Mouse (Mus musculus) cortical plate, adult 2 months (tissue): ENCODE results near the gene Cdkl4. TPM values are rescaled to one million over a fixed set of nuclear protein-coding genes. Genes with fewer than 3 reads are reported as not detected.
"Not testable (repeated sequence)": the region's sequence is repeated elsewhere in the genome, so short reads cannot be mapped to it uniquely, and the experiment has no call there.

Experiments used
- H3K27ac ChIP-seq: fragments of 200-500 bp; 2 replicates; pipeline ENCODE4 v1.5.1; 2012; ENCODE audit warnings: low read length, control low read depth, inconsistent platforms; ENCODE audit not compliant: insufficient read depth
- H3K4me1 ChIP-seq: fragments of 200-500 bp; 2 replicates; pipeline ENCODE4 v1.6.1; 2011; ENCODE audit warnings: low read length; ENCODE audit not compliant: control insufficient read depth, insufficient read depth
- H3K4me3 ChIP-seq: fragments of 200-500 bp; 2 replicates; pipeline ENCODE4 v1.5.1; 2011; ENCODE audit warnings: mild to moderate bottlenecking, low read length, control low read depth; ENCODE audit not compliant: insufficient read depth
- CTCF ChIP-seq: fragments of 200-500 bp; IDR thresholded peaks from 2 replicates; pipeline ENCODE4 v1.5.1; 2011; ENCODE audit warnings: mild to moderate bottlenecking, control low read depth, low read length; ENCODE audit not compliant: insufficient read depth; ENCODE audit errors: extremely low read depth
- POLR2A ChIP-seq: fragments of 200-500 bp; IDR thresholded peaks from 2 replicates; pipeline ENCODE4 v1.6.1; 2011; ENCODE audit warnings: mild to moderate bottlenecking, low read length, control low read depth; ENCODE audit not compliant: insufficient read depth; ENCODE audit errors: extremely low read depth
- polyA plus RNA-seq: library from polyadenylated mRNA; depleted of rRNA; stranded (reverse); fragments of >200 nt; gene quantifications from 2 replicates; pipeline ENCODE4 v1.2.3, GENCODE M21; 2012

Cdkl4 gene
- polyA plus RNA-seq, 1 experiment: 14.0 TPM

DNA sequence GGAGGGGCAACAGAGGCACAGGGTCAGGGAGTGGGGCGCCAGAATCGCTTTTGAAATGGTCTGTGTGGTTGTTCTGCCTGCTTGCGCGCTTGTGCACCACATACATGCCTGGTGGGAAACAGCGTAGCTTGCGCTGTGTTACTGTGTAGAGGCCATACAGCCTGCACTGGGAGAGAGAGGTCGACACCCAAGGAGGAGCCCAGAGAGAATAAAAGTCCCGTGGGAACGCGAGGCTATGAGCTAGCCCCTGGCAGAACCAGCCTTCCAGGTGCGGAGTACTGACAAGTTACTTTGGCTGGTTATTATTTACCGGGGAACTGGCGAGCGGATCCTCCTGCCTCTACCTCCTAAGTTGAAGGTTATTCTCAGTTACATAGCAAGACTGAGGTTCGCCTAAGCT is 26.6 kb downstream of the Cdkl4 start:
- no peak for TF ChIP-seq POLR2A
- TF ChIP-seq CTCF: no peak
- no peak overlapping the region for H3K4me3 ChIP-seq
- no peak overlapping the region for H3K27ac ChIP-seq
- H3K4me1 ChIP-seq: peaks cover 1% of the 10 kb centered on the region; the same call in 1 of the 2 replicates

- Histone ChIP-seq H3K4me1 (no peaks in the 10 kb centered on the region), H3K4me3 (no peak overlapping the region), H3K27ac (no peak overlapping the region)
- TF ChIP-seq CTCF (no peak), POLR2A (no peak)
Observed at GRCm38 (mm10) chr17:80546846-80547245, 30.8 kb downstream of the Cdkl4 start.

DNA sequence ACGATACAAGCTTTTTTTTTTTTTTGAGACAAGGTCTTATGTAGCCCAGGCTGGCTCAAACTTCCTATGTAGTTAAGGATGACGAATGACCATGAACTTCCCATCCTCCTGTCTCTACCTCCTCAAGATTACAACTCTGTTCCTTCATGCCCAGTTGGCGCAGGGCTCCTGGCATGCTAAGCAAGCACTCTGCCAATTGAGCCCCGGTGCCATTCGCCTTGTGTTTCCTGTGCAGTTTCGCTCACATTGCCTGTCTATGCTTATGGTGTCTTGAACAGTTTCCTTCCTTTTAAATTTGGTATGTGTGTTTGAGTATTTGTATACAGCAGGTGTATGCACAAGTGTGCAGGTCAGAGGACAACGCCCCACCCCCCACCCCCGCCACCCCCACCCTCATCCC is 31.4 kb downstream of the Cdkl4 start:
- TF ChIP-seq CTCF (no peak), POLR2A (no peak)
- H3K4me1 ChIP-seq: no peaks in the 10 kb centered on the region
- H3K4me3 ChIP-seq: no peak overlapping the region
- H3K27ac ChIP-seq: no peak overlapping the region

DNA sequence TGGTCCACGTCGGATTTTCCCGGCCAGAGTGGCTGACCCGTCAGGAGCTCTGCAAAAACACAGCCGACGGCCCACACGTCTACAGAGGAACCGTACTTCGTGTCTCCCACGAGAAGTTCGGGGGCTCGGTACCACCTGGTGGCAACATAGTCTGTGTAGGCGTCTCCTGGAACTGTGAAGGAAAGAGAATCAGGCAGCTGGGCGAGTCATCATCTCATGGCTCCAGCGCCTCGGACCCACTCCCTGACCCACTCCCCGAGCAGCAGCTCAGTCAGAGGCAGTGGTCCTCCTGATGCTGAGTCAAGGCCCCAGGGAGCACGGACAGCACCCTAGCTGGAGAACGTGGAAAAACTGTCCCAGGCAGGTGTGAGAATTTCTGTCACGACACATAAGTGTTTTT is 34.0 kb downstream of the Cdkl4 start:
- no peak for TF ChIP-seq CTCF
- TF ChIP-seq POLR2A: no peak
- Histone ChIP-seq H3K4me1 (no peaks in the 10 kb centered on the region), H3K27ac (no peak overlapping the region), H3K4me3 (no peak overlapping the region)

DNA sequence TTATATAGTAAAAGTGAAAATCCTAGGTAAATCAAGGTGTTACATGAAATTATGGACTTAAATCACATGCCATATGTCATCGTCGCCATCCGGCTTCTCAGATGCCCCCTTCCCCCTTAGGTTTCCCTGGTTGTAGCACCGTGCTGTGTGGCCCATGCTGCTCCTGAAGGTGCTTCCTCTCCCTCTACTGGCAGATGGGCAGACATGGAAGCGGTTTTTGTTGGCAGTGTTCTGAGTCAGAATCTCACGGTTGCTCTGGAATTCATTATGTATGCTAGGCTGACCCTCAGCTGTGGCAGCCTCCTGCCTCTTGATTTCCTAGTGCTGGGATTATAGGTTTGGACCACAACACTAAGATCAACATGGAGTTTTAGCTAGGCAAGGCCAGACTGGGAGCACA is 40.5 kb downstream of the Cdkl4 start:
- TF ChIP-seq CTCF (no peak), POLR2A (no peak)
- Histone ChIP-seq H3K4me3 (no peak overlapping the region), H3K27ac (no peak overlapping the region), H3K4me1 (no peaks in the 10 kb centered on the region)

DNA sequence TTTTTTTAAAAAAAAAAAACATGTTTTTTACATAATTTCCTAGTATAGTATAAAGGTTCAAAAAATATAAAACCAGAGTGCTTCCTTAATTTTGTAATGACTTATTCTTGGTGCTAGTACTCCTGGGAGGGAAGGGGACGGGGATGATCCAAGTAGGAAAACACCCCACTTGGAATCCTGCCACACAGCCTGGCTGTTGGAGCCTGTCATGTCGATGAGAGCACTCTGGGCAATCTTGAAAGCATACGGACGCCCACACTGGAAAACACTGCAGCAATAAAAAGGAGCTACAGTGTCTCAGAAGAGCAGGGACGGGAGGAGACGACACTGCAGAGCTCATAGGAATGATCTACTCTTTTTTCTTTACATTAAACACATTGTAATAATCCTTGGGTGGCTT is 42.0 kb downstream of the Cdkl4 start:
- H3K4me1 ChIP-seq: no peaks in the 10 kb centered on the region
- H3K27ac ChIP-seq: no peak overlapping the region
- TF ChIP-seq POLR2A: no peak
- no peak for TF ChIP-seq CTCF
- H3K4me3 ChIP-seq: no peak overlapping the region

GRCm38 (mm10) chr17:80531351-80531750 is 46.3 kb downstream of the Cdkl4 start:
- H3K4me3 ChIP-seq, H3K4me1 ChIP-seq: not testable (repeated sequence)

DNA sequence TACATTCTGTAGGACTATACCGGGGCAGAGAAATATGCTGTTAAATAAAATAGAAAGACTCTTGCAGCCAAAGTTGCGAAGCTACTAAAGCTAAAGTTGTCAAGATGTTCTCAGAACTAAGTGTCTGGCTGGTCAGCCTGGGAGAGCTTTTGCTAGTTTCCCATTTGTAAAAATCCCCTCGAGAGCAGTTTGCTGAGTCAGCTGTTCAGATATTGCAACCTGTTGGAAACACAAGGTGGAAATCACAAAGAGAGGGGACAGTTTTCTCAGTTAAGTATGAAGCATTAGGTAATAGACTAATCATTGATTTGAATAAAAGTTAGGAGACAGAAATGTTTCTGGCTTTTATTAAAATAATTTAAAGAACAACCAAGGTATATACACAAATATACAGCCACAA is 54.4 kb downstream of the Cdkl4 start:
- no peaks in the 10 kb centered on the region for H3K4me1 ChIP-seq
- H3K27ac ChIP-seq: no peak overlapping the region
- H3K4me3 ChIP-seq: no peak overlapping the region
- TF ChIP-seq POLR2A: no peak
- no peak for TF ChIP-seq CTCF

More at GRCm38 (mm10) chr17:80531351-80531750, 46.3 kb downstream of the Cdkl4 start:
- not testable (repeated sequence) for H3K27ac ChIP-seq

DNA sequence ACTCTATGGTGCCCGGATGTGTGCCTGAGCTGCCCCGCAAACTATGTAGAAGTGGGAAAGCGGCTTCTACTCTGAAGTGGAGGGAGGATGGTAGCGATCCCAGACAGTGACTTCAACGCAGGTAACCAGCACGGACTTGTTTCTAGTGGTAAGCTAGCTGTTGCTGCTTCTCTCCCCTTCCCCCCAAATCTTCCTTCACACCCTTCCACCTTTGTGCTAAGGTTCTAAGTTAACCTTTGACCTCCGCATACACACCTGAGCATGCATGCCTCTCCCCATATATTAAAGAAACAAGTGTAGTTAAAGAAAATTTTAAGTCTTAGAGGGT is 55.4 kb downstream of the Cdkl4 start:
- H3K27ac ChIP-seq: no peak overlapping the region
- TF ChIP-seq POLR2A (no peak), CTCF (no peak)
- no peak overlapping the region for H3K4me3 ChIP-seq
- H3K4me1 ChIP-seq: no peaks in the 10 kb centered on the region

- no peak for TF ChIP-seq CTCF
- TF ChIP-seq POLR2A: no peak
- no peaks in the 10 kb centered on the region for H3K4me1 ChIP-seq
- H3K4me3 ChIP-seq: no peak overlapping the region
- H3K27ac ChIP-seq: no peak overlapping the region
Observed at GRCm38 (mm10) chr17:80521521-80522228, 55.9 kb downstream of the Cdkl4 start.

GRCm38 (mm10) chr17:80520537-80520936 is 57.1 kb downstream of the Cdkl4 start:
- Histone ChIP-seq H3K4me1 (no peaks in the 10 kb centered on the region), H3K4me3 (no peak overlapping the region), H3K27ac (no peak overlapping the region)
- TF ChIP-seq CTCF: no peak
- no peak for TF ChIP-seq POLR2A
